Mouse (Mus musculus) testis, adult 2 months (tissue): ENCODE measurements around the gene Spg21.

Source experiments
- CTCF ChIP-seq: fragments of 200-500 bp; IDR thresholded peaks from 2 replicates; pipeline ENCODE4 v1.5.1; 2012; ENCODE audit warnings: low read depth, mild to moderate bottlenecking, inconsistent platforms, low read length, moderate library complexity; ENCODE audit not compliant: control insufficient read depth, insufficient read depth, insufficient replicate concordance
- POLR2A ChIP-seq: fragments of 200-500 bp; IDR thresholded peaks from 2 replicates; pipeline ENCODE4 v1.6.1; 2012; ENCODE audit warnings: low read depth, mild to moderate bottlenecking, inconsistent platforms, low read length, moderate library complexity; ENCODE audit not compliant: control insufficient read depth

DNA sequence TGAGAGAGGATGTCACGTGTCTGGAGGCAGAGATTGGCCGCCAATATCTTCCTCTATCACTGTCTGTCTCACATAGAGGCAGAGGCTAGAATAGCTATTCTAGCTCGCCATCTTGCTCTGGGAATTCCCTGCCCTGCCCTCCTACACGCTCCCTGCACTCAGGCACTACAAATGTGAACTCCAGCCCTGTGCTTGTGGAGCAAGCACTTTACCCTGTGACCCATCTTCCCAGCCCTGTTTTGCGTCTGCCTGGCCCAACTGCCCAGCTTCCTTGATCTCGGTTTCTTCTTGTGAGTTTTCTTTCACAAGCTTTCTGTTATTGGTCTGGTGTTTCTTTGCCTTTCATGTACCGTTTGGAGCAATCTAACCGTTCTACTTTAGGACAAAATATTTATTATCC, 18.4 kb downstream of the Spg21 start:
- TF ChIP-seq POLR2A (no peak), CTCF (no peak)
